Mouse (Mus musculus) heart, postnatal 0 days (tissue): ENCODE results near the gene Scfd2.

ENCODE experiments used
- CTCF ChIP-seq: IDR thresholded peaks from 2 replicates; pipeline ENCODE4 v1.5.1; 2016; ENCODE audit warnings: antibody characterized with exemption, control low read depth, low read depth
- EP300 ChIP-seq: IDR thresholded peaks from 2 replicates; pipeline ENCODE4 v1.6.1; 2016; ENCODE audit warnings: antibody characterized with exemption, low read depth

DNA sequence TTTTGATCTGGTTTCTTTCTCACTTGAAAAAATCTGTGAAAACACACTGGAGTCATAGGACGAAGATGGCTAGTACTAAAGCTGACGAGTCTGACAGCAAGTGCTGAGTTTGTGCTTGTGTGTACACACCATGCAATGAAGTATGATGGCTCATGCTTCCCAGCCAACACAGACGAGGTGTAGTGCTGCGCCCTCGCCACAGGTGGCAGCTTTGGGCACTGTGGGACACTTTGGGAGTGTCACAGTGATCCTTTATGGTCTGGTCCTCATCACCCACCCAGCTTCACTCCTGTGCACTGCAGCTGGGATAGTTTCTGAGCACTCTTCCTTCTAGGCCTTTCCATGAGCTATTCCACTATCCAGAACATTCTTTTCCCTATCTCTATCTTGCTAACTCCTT, 234.4 kb downstream of the Scfd2 start:
- TF ChIP-seq CTCF = peak; percentile 22; the same call in 1 of the 2 replicates
- TF ChIP-seq EP300 = no peak
